Mouse (Mus musculus): ENCODE data around the gene Map7.

DNA sequence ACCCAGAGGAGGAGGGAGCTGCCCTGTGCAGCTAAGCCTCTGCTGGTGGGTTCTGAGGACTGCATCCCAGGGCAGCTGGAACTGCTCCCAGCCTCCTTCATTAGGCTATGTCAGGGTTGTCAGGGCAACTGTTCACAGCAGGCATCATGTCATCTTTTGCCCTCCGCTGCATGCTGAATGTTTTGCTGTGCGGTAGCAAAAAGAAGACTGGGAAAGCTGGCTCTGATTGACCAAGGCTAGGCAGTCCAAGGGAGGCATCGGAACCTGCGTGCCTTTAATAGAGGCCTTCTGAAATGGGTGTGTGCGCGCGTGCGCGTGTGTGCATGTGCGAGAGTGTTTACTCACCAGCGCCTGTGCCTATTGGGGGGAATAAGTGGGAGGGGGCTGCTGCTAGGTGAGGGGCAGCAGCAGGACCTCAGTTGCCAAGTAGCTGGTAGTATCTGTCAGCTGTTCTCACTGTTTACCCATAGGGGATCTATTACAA is 22.4 kb downstream of the Map7 start:
- TF ChIP-seq POLR2A (IDR thresholded peaks at IDR 0.05; ENCODE audit: borderline replicate concordance, insufficient read depth, low read length) (peak; percentile 38; the same call in 1 of the 2 replicates), CTCF (IDR thresholded peaks at IDR 0.05; ENCODE audit: borderline replicate concordance, insufficient read depth, low read depth, low read length) (peak; percentile 89)
